Mouse (Mus musculus) ES-Bruce4 (cell line): ENCODE results near the gene Dync2li1.

Source experiments
- CTCF ChIP-seq: IDR thresholded peaks from one replicate; pipeline ENCODE4 v1.8.1; 2011; ENCODE audit warnings: low read depth, low read length
- POLR2A ChIP-seq: IDR thresholded peaks from one replicate; pipeline ENCODE4 v1.8.1; 2011; ENCODE audit warnings: low read length; ENCODE audit not compliant: insufficient read depth

DNA sequence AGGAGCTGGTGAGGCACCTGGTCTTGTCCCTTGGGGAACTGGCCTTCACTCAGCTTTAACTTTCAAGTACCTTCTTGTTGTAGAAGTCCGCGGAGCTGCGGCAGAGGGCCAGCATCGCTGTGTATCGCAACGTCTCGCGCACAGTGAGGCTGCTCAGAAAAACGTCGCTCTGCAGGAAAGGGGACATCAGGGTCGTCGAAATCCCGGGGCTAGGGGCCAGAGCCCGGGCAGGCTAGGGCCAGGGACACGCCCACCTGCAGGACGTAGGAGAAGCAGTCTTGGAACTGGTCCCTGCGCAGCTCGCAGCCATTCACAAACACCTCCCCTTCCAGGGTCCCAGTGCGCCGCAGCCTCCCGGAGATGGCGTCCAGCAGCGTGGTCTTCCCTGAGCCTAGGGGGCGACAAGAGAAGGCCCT lies 49.7 kb downstream of the Dync2li1 start, which contains the start of gene Abcg8:
- peak; percentile 13 for TF ChIP-seq CTCF
- no peak for TF ChIP-seq POLR2A
